In the genomic region with DNA sequence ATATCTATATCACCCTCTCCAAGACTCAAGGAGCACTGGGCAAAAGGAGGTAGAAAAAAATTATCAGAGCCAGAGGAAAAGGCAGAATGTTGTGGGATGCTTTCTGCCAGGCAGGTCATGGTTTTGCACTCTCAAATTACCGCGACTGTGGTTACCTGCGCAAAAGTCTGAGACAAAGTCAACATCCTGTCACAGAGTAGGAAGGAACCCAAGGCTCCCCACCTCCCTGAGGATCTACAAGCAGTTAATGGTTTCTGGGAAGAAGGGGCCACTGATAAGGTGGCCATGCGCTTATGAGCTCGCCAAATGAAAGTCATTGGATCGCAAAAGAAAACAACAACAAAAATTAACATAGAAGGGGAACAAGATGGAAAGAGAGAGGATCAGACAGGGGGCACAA, we compare ENCODE assay signal across 15 mouse cellular contexts. TPM values are rescaled to one million over a fixed set of nuclear protein-coding genes. Genes with fewer than 3 reads are reported as not detected.
"Had no signal": no experiment of that assay in that cellular context is flagged by ENCODE, and none has a peak within 500 bp of the region (broad histone marks: within the 10 kb centered on the region; RNA-seq: fewer than 3 reads in every experiment).

No protein-coding gene starts in this region.

- DNase-seq: kidney, adult 11 months; kidney, adult 8-10 months; kidney, postnatal 10 days; kidney, postnatal 36 days; layer of hippocampus, postnatal 36 days; left cerebral cortex, postnatal 4 days; liver, embryonic 13.5 days; lung, adult 2 months; lung, postnatal 14 days; lung, postnatal 4 days; midbrain, embryonic 14.5 days; thymus, adult 18-20 months had no signal

RNA-seq across cellular contexts. Expression of a gene that starts 39.6 kb away (rescaled TPM):
- total RNA-seq: left cerebral cortex, adult 2 months; megakaryocyte progenitor cell, adult 5-6 weeks; midbrain, postnatal 0 days had no signal

RNA-seq across cellular contexts. Expression of a gene that starts 48.1 kb away (rescaled TPM):
- total RNA-seq: megakaryocyte progenitor cell, adult 5-6 weeks had no signal
